Mouse (Mus musculus) intestine, embryonic 15.5 days (tissue): Measurements from ENCODE around the gene Gm10643. TPM values are rescaled to one million over a fixed set of nuclear protein-coding genes. Genes with fewer than 3 reads are reported as not detected.

Experiments used
- ATAC-seq: fragments of 200-750 bp; cut with Nextera tagmentation; 2 replicates; pipeline ENCODE4 v1.8.0; 2017; ENCODE audit warnings: moderate TSS enrichment, moderate library complexity
- H3K27ac ChIP-seq: fragments of 300-500 bp; sonication (generic); 2 replicates; pipeline ENCODE4 v1.5.1; 2015; ENCODE audit warnings: mild to moderate bottlenecking, inconsistent platforms
- H3K27me3 ChIP-seq: fragments of 300-500 bp; sonication (generic); replicated peaks from 2 replicates; pipeline ENCODE4 v1.6.1; 2015; ENCODE audit warnings: inconsistent platforms
- H3K36me3 ChIP-seq: fragments of 300-500 bp; sonication (generic); 2 replicates; pipeline ENCODE4 v1.6.1; 2015; ENCODE audit warnings: inconsistent platforms
- H3K4me1 ChIP-seq: fragments of 300-500 bp; sonication (generic); replicated peaks from 2 replicates; pipeline ENCODE4 v1.6.1; 2015; ENCODE audit warnings: inconsistent platforms
- H3K4me2 ChIP-seq: fragments of 300-500 bp; sonication (generic); replicated peaks from 2 replicates; pipeline ENCODE4 v1.6.1; 2015; ENCODE audit warnings: mild to moderate bottlenecking, inconsistent platforms
- H3K4me3 ChIP-seq: fragments of 300-500 bp; sonication (generic); replicated peaks from 2 replicates; pipeline ENCODE4 v1.5.1; 2015; ENCODE audit warnings: inconsistent platforms
- H3K9ac ChIP-seq: fragments of 300-500 bp; sonication (generic); 2 replicates; pipeline ENCODE4 v1.6.1; 2015; ENCODE audit warnings: inconsistent platforms
- H3K9me3 ChIP-seq: fragments of 300-500 bp; sonication (generic); 2 replicates; pipeline ENCODE4 v1.6.1; 2016; ENCODE audit warnings: inconsistent platforms
- WGBS: fragments of 180-500 bp; shearing (Covaris S2); methylation state at CpG from one replicate; pipeline ENCODE4 v1.1.7; 2015; 5-methylcytosine and 5-hydroxymethylcytosine counted together
- polyA plus RNA-seq: library from polyadenylated mRNA; unstranded; fragments of >200 nt; fragmentation: Nextera tagmentation; extraction: Ambion mirVana; gene quantifications from 2 replicates; pipeline ENCODE4 v1.2.1, GENCODE M21; 2015

Gene Gm10643
- polyA plus RNA-seq, 1 experiment from 2014 or later = 1.3 TPM

DNA sequence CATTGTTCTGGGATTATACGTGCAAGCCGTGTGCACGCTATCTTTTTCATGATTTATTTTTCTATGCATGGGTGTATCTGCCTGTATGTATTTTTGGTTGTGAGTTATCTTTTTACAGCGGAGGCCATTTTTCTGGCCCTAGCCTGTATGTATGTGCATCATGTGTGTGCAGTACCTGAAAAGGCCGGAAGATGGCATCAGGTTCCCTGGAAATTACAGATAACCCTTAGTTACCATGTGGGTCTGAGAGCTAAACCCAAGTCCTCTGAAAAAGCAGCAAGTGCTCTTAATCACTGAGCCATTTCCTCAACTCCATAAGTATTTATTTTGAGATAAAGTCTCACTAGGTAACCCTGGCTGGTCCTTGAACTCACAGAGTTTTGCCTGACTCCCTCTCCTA is 11.7 kb downstream of the Gm10643 start:
- 96% methylated on average over 5 of the region's 5 CpGs for WGBS
- no peaks in the 10 kb centered on the region for H3K27me3 ChIP-seq
- no peak overlapping the region for H3K4me3 ChIP-seq
- H3K9me3 ChIP-seq = no peaks in the 10 kb centered on the region
- H3K36me3 ChIP-seq = no peaks in the 10 kb centered on the region
- H3K4me1 ChIP-seq = no peaks in the 10 kb centered on the region
- H3K9ac ChIP-seq = no peak overlapping the region
- no peak overlapping the region for H3K27ac ChIP-seq
- H3K4me2 ChIP-seq = no peak overlapping the region
- ATAC-seq = no peak

- no peak overlapping the region for H3K27ac ChIP-seq
- H3K9ac ChIP-seq = no peak overlapping the region
- 58% methylated on average over 3 of the region's 3 CpGs for WGBS
- ATAC-seq = 0 out of 2 replicates have a peak, but pooled peaks have one; percentile 70
- no peak overlapping the region for H3K4me3 ChIP-seq
- no peak overlapping the region for H3K4me2 ChIP-seq
- no peaks in the 10 kb centered on the region for H3K9me3 ChIP-seq
- no peaks in the 10 kb centered on the region for H3K27me3 ChIP-seq
- H3K4me1 ChIP-seq = no peaks in the 10 kb centered on the region
- no peaks in the 10 kb centered on the region for H3K36me3 ChIP-seq
These were observed 12.2 kb downstream of the Gm10643 start for GRCm38 (mm10) chr8:84052746-84053145.

DNA sequence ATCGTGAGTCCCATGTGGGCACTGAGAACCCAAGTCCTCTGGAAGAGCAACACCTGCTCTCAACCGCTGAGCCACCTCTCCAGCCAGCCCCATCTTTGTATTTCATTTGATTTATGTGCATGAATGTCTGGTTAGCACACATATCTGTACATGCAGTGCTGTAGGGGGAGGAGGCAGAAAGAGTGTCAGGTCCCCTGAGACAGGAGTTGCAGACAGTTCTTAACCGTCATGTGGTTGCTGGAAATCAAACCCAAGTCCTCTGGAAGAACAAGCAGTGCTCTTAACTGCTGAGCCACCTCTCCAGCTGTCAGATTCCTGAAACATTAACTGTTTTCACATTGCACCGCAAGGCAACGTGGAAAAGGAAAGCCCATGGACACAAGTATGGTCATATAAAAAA is 16.8 kb downstream of the Gm10643 start:
- no peak for ATAC-seq

GRCm38 (mm10) chr8:84046505-84046904 is 18.4 kb downstream of the Gm10643 start:
- Histone ChIP-seq H3K9ac (no peak overlapping the region), H3K27ac (no peak overlapping the region), H3K4me2 (no peak overlapping the region), H3K4me3 (no peak overlapping the region), H3K36me3 (no peaks in the 10 kb centered on the region), H3K4me1 (peaks cover 9% of the 10 kb centered on the region; the same call in 1 of the 2 replicates), H3K9me3 (no peaks in the 10 kb centered on the region), H3K27me3 (peaks cover 38% of the 10 kb centered on the region)
- ATAC-seq = no peak
- WGBS = 85% methylated on average over 3 of the region's 3 CpGs

More for the DNA sequence above, 16.8 kb downstream of the Gm10643 start:
- WGBS = 68% methylated on average over 5 of the region's 5 CpGs
- H3K36me3 ChIP-seq = no peaks in the 10 kb centered on the region
- no peak overlapping the region for H3K4me3 ChIP-seq
- 0 out of 2 replicates have a peak, but pooled peaks cover 4% of the 10 kb centered on the region for H3K4me1 ChIP-seq
- no peaks in the 10 kb centered on the region for H3K9me3 ChIP-seq
- no peak overlapping the region for H3K27ac ChIP-seq
- H3K4me2 ChIP-seq = no peak overlapping the region
- H3K9ac ChIP-seq = no peak overlapping the region
- H3K27me3 ChIP-seq = peaks cover 23% of the 10 kb centered on the region

GRCm38 (mm10) chr8:84044900-84045299 is 20.0 kb downstream of the Gm10643 start, which contains the start of gene Rln3:
Rln3 (minus strand) TSS chr8:84045000.
- Histone ChIP-seq H3K4me2 (peak within 1 kb of the TSS; percentile 44), H3K27ac (no peak within 1 kb of the TSS), H3K36me3 (no peaks in the 10 kb centered on the region), H3K9me3 (no peaks in the 10 kb centered on the region), H3K9ac (no peak within 1 kb of the TSS), H3K4me3 (no peak within 1 kb of the TSS; the same call in 1 of the 2 replicates), H3K27me3 (peaks cover 38% of the 10 kb centered on the region), H3K4me1 (peaks cover 9% of the 10 kb centered on the region; the same call in 1 of the 2 replicates)
- WGBS = 8% methylated on average over 9 of the region's 9 CpGs
- ATAC-seq = no peak

DNA sequence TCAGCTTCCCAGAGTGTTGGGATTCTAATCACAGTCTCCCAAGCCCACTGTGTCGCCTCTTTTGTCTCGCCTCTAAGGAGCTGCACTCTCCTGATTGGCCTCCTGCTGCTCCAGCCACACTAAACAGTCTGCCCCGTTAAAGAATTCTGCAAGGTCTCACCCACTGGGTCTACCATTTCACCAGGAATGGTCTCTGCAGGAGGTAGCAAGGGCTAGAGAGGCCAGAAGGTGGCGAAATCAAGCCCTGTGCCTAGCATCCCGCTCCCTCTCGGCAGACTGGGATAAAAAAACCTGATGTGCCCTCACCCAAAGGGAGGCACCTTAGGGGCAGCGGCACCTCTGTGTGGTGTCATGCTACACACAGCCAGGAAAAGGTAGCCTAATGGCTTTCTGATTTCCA is 20.8 kb downstream of the Gm10643 start:
- no peak overlapping the region for H3K9ac ChIP-seq
- H3K36me3 ChIP-seq = no peaks in the 10 kb centered on the region
- no peak overlapping the region for H3K4me2 ChIP-seq
- no peaks in the 10 kb centered on the region for H3K9me3 ChIP-seq
- no peak overlapping the region for H3K27ac ChIP-seq
- no peak overlapping the region for H3K4me3 ChIP-seq
- WGBS = 15% methylated on average over 7 of the region's 7 CpGs
- ATAC-seq = no peak
- H3K27me3 ChIP-seq = peaks cover 38% of the 10 kb centered on the region
- peaks cover 9% of the 10 kb centered on the region; the same call in 1 of the 2 replicates for H3K4me1 ChIP-seq

DNA sequence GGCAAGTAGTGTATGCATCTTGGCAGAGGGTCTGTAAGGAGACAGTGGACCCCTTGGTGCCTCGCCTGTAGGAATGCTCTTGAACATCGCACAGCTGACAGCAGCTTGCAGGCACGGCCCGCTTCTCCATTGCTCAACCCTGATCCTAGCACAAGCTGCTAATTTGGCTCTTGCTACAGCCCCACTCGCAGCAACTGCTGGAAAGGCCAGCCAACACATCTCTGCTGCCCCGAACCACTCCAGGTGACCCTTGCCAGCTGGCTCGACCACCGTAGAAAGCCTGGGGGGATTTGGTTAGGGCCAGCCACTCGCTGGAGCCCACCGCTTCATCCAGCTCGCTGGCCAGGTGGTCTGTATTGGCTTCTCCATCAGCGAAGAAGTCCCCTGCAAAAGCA is 22.0 kb downstream of the Gm10643 start:
- H3K9me3 ChIP-seq = no peaks in the 10 kb centered on the region
- no peaks in the 10 kb centered on the region for H3K36me3 ChIP-seq
- H3K4me1 ChIP-seq = peaks cover 9% of the 10 kb centered on the region; the same call in 1 of the 2 replicates
- H3K4me2 ChIP-seq = peak overlapping the region; percentile 82; the same call in 1 of the 2 replicates
- no peak overlapping the region for H3K9ac ChIP-seq
- H3K27ac ChIP-seq = no peak overlapping the region
- 41% methylated on average over 12 of the region's 12 CpGs for WGBS
- peaks cover 38% of the 10 kb centered on the region for H3K27me3 ChIP-seq
- ATAC-seq = no peak
- peak overlapping the region; percentile 37 for H3K4me3 ChIP-seq

DNA sequence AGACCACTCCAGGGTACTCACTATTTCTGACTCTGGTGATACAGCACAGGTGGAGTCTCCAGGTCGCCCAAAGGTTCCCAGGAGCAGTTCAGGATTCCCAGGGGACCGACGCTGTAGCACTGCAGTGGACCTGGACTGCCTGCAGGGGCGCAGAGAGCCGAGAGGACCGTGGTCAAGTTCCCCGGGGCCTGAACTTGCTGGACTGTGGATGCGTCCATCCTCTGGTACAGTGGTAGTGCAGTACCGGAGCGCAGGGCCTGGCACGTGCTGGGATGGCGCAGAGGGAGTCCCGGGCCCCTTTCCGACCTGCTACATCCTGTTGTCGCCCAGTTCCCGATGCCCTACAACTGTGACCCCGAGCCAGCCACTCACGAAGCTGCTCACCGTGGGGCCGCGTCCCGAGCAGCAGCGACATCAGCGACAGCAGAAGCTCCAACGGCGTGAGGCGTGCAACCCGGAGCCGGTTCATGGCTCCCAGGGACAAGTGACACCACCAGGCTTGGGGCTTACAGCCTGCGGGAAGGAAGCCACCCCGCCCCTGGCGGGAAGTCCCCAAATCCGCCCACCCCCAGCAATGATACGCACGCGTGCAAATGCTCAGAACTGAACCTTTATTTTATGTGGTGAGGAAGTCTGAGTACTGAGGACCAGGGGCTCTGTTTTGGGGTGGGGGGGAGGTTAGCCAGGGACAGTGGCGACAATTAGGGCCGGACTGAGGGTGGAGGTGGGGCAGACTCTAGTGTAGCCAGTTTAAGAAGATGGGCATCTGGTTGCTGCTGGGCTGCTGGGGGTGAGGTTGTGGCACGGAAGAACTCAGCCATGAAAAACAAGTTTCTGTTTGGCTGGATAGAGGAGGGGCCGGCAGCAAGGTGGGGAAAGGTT is 22.6 kb downstream of the Gm10643 start, which contains the start of gene Il27ra:
Gene Il27ra (minus strand): TSS at position 524 of the 882 bp plus-strand sequence.
- ATAC-seq = peak; percentile 59; the same call in 1 of the 2 replicates
- Histone ChIP-seq H3K4me3 (peak within 1 kb of the TSS; percentile 37), H3K9ac (peak within 1 kb of the TSS; percentile 40), H3K27ac (no peak within 1 kb of the TSS), H3K4me1 (peaks cover 9% of the 10 kb centered on the region; the same call in 1 of the 2 replicates), H3K36me3 (no peaks in the 10 kb centered on the region), H3K27me3 (peaks cover 38% of the 10 kb centered on the region), H3K4me2 (peak within 1 kb of the TSS; percentile 82), H3K9me3 (no peaks in the 10 kb centered on the region)
- 7% methylated on average over 40 of the region's 40 CpGs for WGBS

GRCm38 (mm10) chr8:84039050-84039449 is 25.9 kb downstream of the Gm10643 start:
- Histone ChIP-seq H3K4me3 (no peak overlapping the region), H3K9ac (no peak overlapping the region), H3K27me3 (peaks cover 26% of the 10 kb centered on the region), H3K36me3 (no peaks in the 10 kb centered on the region), H3K27ac (no peak overlapping the region), H3K4me1 (peaks cover 5% of the 10 kb centered on the region; the same call in 1 of the 2 replicates), H3K9me3 (no peaks in the 10 kb centered on the region), H3K4me2 (no peak overlapping the region)
- WGBS = 6% methylated on average over 5 of the region's 5 CpGs
- ATAC-seq = peak; percentile 37; the same call in 1 of the 2 replicates

GRCm38 (mm10) chr8:84038015-84038414 is 26.9 kb downstream of the Gm10643 start:
- ATAC-seq = no peak
- Histone ChIP-seq H3K36me3 (no peaks in the 10 kb centered on the region), H3K27me3 (peaks cover 15% of the 10 kb centered on the region), H3K9ac (no peak overlapping the region), H3K27ac (no peak overlapping the region), H3K4me2 (no peak overlapping the region), H3K9me3 (no peaks in the 10 kb centered on the region), H3K4me3 (no peak overlapping the region), H3K4me1 (peaks cover 5% of the 10 kb centered on the region; the same call in 1 of the 2 replicates)
- 60% methylated on average over 5 of the region's 5 CpGs for WGBS

- H3K4me3 ChIP-seq = no peak overlapping the region
- WGBS = 75% methylated on average over 4 of the region's 4 CpGs
These were observed 32.2 kb downstream of the Gm10643 start for GRCm38 (mm10) chr8:84032777-84033176.

GRCm38 (mm10) chr8:84029272-84029671 is 35.7 kb downstream of the Gm10643 start:
- Histone ChIP-seq H3K4me3 (no peak overlapping the region), H3K9ac (no peak overlapping the region), H3K4me1 (peaks cover 16% of the 10 kb centered on the region; the same call in 1 of the 2 replicates), H3K27ac (no peak overlapping the region), H3K36me3 (no peaks in the 10 kb centered on the region), H3K4me2 (no peak overlapping the region), H3K9me3 (no peaks in the 10 kb centered on the region), H3K27me3 (peaks cover 5% of the 10 kb centered on the region; the same call in 1 of the 2 replicates)
- ATAC-seq = no peak
- WGBS = 84% methylated on average over 5 of the region's 5 CpGs

More at GRCm38 (mm10) chr8:84032777-84033176, 32.2 kb downstream of the Gm10643 start:
- Histone ChIP-seq H3K9me3 (no peaks in the 10 kb centered on the region), H3K36me3 (no peaks in the 10 kb centered on the region), H3K27me3 (0 out of 2 replicates have a peak, but pooled peaks cover 2% of the 10 kb centered on the region), H3K4me1 (no peaks in the 10 kb centered on the region), H3K4me2 (no peak overlapping the region), H3K9ac (no peak overlapping the region), H3K27ac (no peak overlapping the region)
- no peak for ATAC-seq
